Mouse (Mus musculus): Measurements from ENCODE around the gene Cerkl.

Gene Cerkl

GRCm38 (mm10) chr2:79443401-79443800, 13.2 kb downstream of the Cerkl start:
- no peak for DNase-seq (ENCODE audit: low read depth, low spot score)

GRCm38 (mm10) chr2:79442906-79443305, 13.7 kb downstream of the Cerkl start:
- DNase-seq (ENCODE audit: low read depth, low spot score), result no peak

GRCm38 (mm10) chr2:79442227-79442626, 14.4 kb downstream of the Cerkl start:
- no peak for DNase-seq (ENCODE audit: low read depth, low spot score)

- DNase-seq (ENCODE audit: low read depth, low spot score), result no peak
Measured at GRCm38 (mm10) chr2:79430061-79430460, 26.5 kb downstream of the Cerkl start.

- peak; percentile 13 for DNase-seq (ENCODE audit: low read depth, low spot score)
Measured at GRCm38 (mm10) chr2:79429650-79430049, 26.9 kb downstream of the Cerkl start.

GRCm38 (mm10) chr2:79429108-79429507, 27.5 kb downstream of the Cerkl start:
- DNase-seq (ENCODE audit: low read depth, low spot score), result no peak

GRCm38 (mm10) chr2:79428569-79429104, 27.9 kb downstream of the Cerkl start:
- DNase-seq (ENCODE audit: low read depth, low spot score), result no peak

- DNase-seq (ENCODE audit: low read depth, low spot score), result no peak
Measured at GRCm38 (mm10) chr2:79428022-79428421, 28.6 kb downstream of the Cerkl start.

GRCm38 (mm10) chr2:79421696-79422095, 34.9 kb downstream of the Cerkl start:
- no peak for DNase-seq (ENCODE audit: low read depth, low spot score)

- no peak for DNase-seq (ENCODE audit: low read depth, low spot score)
Measured at GRCm38 (mm10) chr2:79414505-79414904, 42.1 kb downstream of the Cerkl start.

GRCm38 (mm10) chr2:79410903-79411255, 45.7 kb downstream of the Cerkl start:
- no peak for DNase-seq (ENCODE audit: low read depth, low spot score)

- no peak for DNase-seq (ENCODE audit: low read depth, low spot score)
Measured at GRCm38 (mm10) chr2:79410247-79410902, 46.2 kb downstream of the Cerkl start.

- DNase-seq (ENCODE audit: low read depth, low spot score), result no peak
Measured at GRCm38 (mm10) chr2:79405661-79406405, 50.8 kb downstream of the Cerkl start.

- no peak for DNase-seq (ENCODE audit: low read depth, low spot score)
Measured at GRCm38 (mm10) chr2:79400045-79400444, 56.5 kb downstream of the Cerkl start.

- DNase-seq (ENCODE audit: low read depth, low spot score), result no peak
Measured at GRCm38 (mm10) chr2:79399234-79400000, 57.2 kb downstream of the Cerkl start.

- DNase-seq (ENCODE audit: low read depth, low spot score), result no peak
Measured at GRCm38 (mm10) chr2:79398831-79399230, 57.8 kb downstream of the Cerkl start.

- DNase-seq (ENCODE audit: low read depth, low spot score), result no peak
Measured at GRCm38 (mm10) chr2:79398343-79398742, 58.2 kb downstream of the Cerkl start.

- no peak for DNase-seq (ENCODE audit: low read depth, low spot score)
Measured at GRCm38 (mm10) chr2:79397107-79397506, 59.5 kb downstream of the Cerkl start.

- no peak for DNase-seq (ENCODE audit: low read depth, low spot score)
Measured at GRCm38 (mm10) chr2:79379087-79380041, 77.2 kb downstream of the Cerkl start.

- DNase-seq (ENCODE audit: low read depth, low spot score), result no peak
Measured at GRCm38 (mm10) chr2:79378346-79379086, 78.1 kb downstream of the Cerkl start.

Measured in skeletal muscle tissue, adult 2 months (tissue).